Mouse (Mus musculus) left cerebral cortex, postnatal 10 days (tissue): Measurements from ENCODE around the gene Hsd17b12. TPM values are rescaled to one million over a fixed set of nuclear protein-coding genes. Genes with fewer than 3 reads are reported as not detected.

Source experiments
- DNase-seq, 2 experiments: peaks; one replicate each; pipeline ENCODE4 v3.0.0; 2021 to 2022; ENCODE audit warnings: low spot score in 2 of 2, mixed read lengths in 1 of 2; ENCODE audit errors: extremely low spot score in 1 of 2
- intact Hi-C: fragments of 180-260 bp; cut with DNase I; formaldehyde crosslinking; loops from one replicate; pipeline ENCODE4 v1.15.1; 2025
- total RNA-seq, 2 experiments: library from RNA; stranded (reverse); gene quantifications; 2 replicates each; pipeline ENCODE4 v1.2.3; 2021

Gene Hsd17b12
- total RNA-seq, result 10 to 100 TPM; 75.3 to 78.2 TPM

- intact Hi-C loops, result loop anchor here (5.0 kb wide), 1 partner anchor 101 kb away; no protein-coding TSS in a partner anchor
- DNase-seq, result peak; percentile 100
These were observed at the start of gene Hsd17b12 for GRCm38 (mm10) chr2:94157592-94158519. Gene Hsd17b12, minus strand, starts transcription at chr2:94157964.

- no peak for DNase-seq
- intact Hi-C loops, result loop anchor here (5.0 kb wide), 1 partner anchor 52 kb away; no protein-coding TSS in a partner anchor
These were observed 27.1 kb upstream of the Hsd17b12 start for GRCm38 (mm10) chr2:94184906-94185305.

DNA sequence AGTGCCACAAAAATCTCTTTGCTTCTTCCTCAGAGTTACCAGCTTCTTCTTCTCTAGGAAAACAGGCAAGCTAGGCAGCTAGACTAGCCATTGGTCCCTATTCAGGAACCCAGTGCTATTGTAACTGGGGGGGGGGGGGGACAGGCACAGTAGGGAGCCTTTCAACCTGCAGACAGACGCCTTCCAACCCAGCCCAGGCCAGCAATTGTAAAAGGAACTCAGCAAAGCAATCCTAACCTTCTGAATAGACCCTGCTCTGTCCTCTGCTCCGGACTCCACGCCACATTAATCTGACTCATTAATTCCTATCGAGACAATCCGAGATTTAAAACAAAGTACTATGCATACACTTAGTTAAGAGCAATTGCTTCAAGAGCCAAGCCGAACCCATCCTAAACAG, 26.4 kb upstream of the Hsd17b12 start:
- DNase-seq, result no peak
- intact Hi-C loops, result no loop called here

GRCm38 (mm10) chr2:94179030-94179407, 21.3 kb upstream of the Hsd17b12 start:
- DNase-seq, result no peak
- intact Hi-C loops, result no loop called here

- peak; percentile 82 to 89 for DNase-seq
- intact Hi-C loops, result no loop called here
These were observed 20.7 kb upstream of the Hsd17b12 start for GRCm38 (mm10) chr2:94178321-94179029.

GRCm38 (mm10) chr2:94177294-94177693, 19.5 kb upstream of the Hsd17b12 start:
- intact Hi-C loops, result no loop called here
- DNase-seq, result no peak

DNA sequence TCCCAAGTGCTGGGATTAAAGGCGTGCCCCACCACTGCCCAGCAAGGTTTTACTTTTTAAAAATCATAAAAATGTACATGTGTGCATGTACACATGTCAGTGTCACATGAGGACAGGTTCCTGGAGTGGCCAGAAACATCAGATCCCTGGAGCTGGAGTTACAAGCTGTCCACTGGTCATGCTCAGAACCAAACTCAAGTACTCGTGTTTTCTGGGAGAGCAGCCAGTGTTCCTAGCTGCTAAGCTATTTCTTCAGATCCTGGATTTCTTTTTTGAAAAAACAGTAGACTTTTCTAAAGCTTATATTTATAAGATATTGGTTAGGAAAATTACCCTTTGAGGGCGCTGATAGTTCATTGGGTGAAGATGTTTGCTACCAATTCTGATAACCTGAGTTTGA, 18.6 kb upstream of the Hsd17b12 start:
- intact Hi-C loops, result no loop called here
- no peak for DNase-seq

GRCm38 (mm10) chr2:94173549-94173948, 15.8 kb upstream of the Hsd17b12 start:
- intact Hi-C loops, result no loop called here
- no peak for DNase-seq

DNA sequence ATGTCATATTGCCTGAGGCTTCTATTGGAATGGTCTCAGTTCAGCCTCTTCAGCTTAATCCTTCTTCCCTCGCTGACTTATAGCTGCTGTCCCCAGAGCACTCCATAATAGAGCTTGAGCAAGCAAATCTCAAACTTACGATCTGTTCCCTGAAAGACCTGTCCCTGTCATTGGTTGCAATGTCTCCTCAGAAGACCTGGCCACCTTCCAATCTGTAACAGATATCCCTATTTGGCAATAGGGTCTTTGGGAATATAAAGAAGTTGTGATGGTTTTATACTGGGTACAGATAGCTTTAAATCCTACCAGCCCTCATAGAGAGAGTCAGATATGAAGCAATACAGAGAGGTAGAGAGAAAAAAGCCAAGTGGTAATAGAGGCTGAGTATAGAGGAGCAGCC, 5.4 kb upstream of the Hsd17b12 start:
- DNase-seq, result no peak
- intact Hi-C loops, result no loop called here

DNA sequence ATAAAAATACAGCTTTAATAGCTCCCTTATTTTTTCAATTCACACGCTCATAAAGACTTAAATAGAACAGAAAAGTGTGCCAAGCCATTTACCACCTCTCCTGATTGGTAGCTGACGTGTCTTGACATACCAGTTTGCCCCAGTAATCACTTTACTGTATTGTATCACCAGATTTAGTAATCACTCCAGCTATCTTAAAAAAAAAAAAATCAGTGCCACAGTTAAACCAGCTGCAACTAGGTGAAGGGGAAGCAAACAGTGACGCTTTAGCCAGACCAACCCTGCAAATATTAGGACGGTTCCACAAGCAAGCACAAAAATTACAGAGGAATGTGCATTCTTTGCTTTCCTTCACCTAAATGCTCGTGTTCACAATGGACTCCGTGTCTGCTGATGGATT, 4.4 kb upstream of the Hsd17b12 start:
- intact Hi-C loops, result no loop called here
- no peak for DNase-seq

GRCm38 (mm10) chr2:94158520-94158884, 738 bp upstream of the Hsd17b12 start:
- intact Hi-C loops, result loop anchor here (5.0 kb wide), 1 partner anchor 101 kb away; no protein-coding TSS in a partner anchor
- DNase-seq, result no peak

GRCm38 (mm10) chr2:94157051-94157450, 713 bp downstream of the Hsd17b12 start:
- DNase-seq, result no peak
- intact Hi-C loops, result loop anchor here (5.0 kb wide), 1 partner anchor 100 kb away; no protein-coding TSS in a partner anchor

GRCm38 (mm10) chr2:94145146-94145542, 12.6 kb downstream of the Hsd17b12 start:
- no peak for DNase-seq
- intact Hi-C loops, result no loop called here

DNA sequence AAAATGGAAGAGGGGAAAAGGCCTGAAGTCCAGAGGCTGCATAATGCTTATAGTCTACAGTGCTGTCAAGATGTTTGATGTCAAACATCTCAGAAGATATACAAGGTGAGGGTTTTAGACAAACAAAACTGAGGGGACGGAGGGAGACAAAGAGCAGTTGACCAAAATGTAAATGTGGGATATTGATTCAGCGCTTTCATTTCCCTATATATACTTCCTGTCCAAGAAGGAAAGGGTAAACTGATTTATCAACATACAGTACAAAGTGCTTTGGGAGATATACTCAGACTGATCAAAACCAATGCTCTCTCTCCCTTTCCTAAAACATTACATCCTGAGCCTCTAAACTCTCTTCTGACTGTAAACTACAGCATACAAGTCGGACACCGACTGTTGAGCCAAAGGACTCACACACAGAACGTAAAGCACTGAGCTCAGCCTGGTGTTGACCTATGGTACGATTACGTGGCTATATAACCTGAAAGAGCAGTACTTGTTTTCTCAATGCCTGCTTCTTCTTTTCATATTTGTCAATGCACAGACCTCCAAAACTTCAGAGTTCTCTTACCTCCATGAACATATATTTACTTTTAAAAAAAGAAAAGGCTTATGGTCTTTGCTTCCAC, 13.1 kb downstream of the Hsd17b12 start:
- no peak for DNase-seq
- intact Hi-C loops, result no loop called here

GRCm38 (mm10) chr2:94141293-94141692, 16.5 kb downstream of the Hsd17b12 start:
- no peak for DNase-seq
- intact Hi-C loops, result no loop called here

GRCm38 (mm10) chr2:94138469-94139390, 19.0 kb downstream of the Hsd17b12 start:
- intact Hi-C loops, result no loop called here

GRCm38 (mm10) chr2:94136837-94137236, 20.9 kb downstream of the Hsd17b12 start:
- intact Hi-C loops, result loop anchor here (2.0 kb wide), 1 partner anchor 104 kb away; no protein-coding TSS in a partner anchor
- DNase-seq, result no peak

More at GRCm38 (mm10) chr2:94138469-94139390, 19.0 kb downstream of the Hsd17b12 start:
- DNase-seq, result no peak

- intact Hi-C loops, result no loop called here
These were observed 29.3 kb downstream of the Hsd17b12 start for GRCm38 (mm10) chr2:94128496-94128895.

More at GRCm38 (mm10) chr2:94128496-94128895, 29.3 kb downstream of the Hsd17b12 start:
- DNase-seq, result no peak
